Mouse (Mus musculus): ENCODE results near the gene Msmo1. TPM values are rescaled to one million over a fixed set of nuclear protein-coding genes. Genes with fewer than 3 reads are reported as not detected.

Msmo1 gene
- 58.5 and 62.0 TPM in 2 replicates for polyA plus RNA-seq (2015; fragmentation: Nextera tagmentation; extraction: Ambion mirVana)

- peak; percentile 99 for DNase-seq (ENCODE audit: low spot score)
Observed at GRCm38 (mm10) chr8:64733271-64733943, at the start of gene Msmo1. Gene Msmo1 (minus strand): TSS chr8:64733792.

GRCm38 (mm10) chr8:64781947-64782346, 48.4 kb upstream of the Msmo1 start:
- no peak for DNase-seq (ENCODE audit: low spot score)

GRCm38 (mm10) chr8:64777925-64778324, 44.3 kb upstream of the Msmo1 start:
- no peak for DNase-seq (ENCODE audit: low spot score)

GRCm38 (mm10) chr8:64774136-64774535, 40.5 kb upstream of the Msmo1 start:
- no peak for DNase-seq (ENCODE audit: low spot score)

GRCm38 (mm10) chr8:64770814-64771213, 37.2 kb upstream of the Msmo1 start:
- no peak for DNase-seq (ENCODE audit: low spot score)

GRCm38 (mm10) chr8:64769586-64769985, 36.0 kb upstream of the Msmo1 start:
- no peak for DNase-seq (ENCODE audit: low spot score)

GRCm38 (mm10) chr8:64768645-64769044, 35.1 kb upstream of the Msmo1 start:
- DNase-seq (ENCODE audit: low spot score), result no peak

GRCm38 (mm10) chr8:64767047-64767446, 33.5 kb upstream of the Msmo1 start:
- no peak for DNase-seq (ENCODE audit: low spot score)

GRCm38 (mm10) chr8:64764075-64764474, 30.5 kb upstream of the Msmo1 start:
- DNase-seq (ENCODE audit: low spot score), result peak; percentile 24

- no peak for DNase-seq (ENCODE audit: low spot score)
Observed at GRCm38 (mm10) chr8:64762751-64763150, 29.2 kb upstream of the Msmo1 start.

GRCm38 (mm10) chr8:64761430-64761829, 27.8 kb upstream of the Msmo1 start:
- DNase-seq (ENCODE audit: low spot score), result no peak

- no peak for DNase-seq (ENCODE audit: low spot score)
Observed at GRCm38 (mm10) chr8:64757956-64758355, 24.4 kb upstream of the Msmo1 start.

- DNase-seq (ENCODE audit: low spot score), result no peak
Observed at GRCm38 (mm10) chr8:64746215-64747058, 12.8 kb upstream of the Msmo1 start.

- no peak for DNase-seq (ENCODE audit: low spot score)
Observed at GRCm38 (mm10) chr8:64740547-64741211, 7.1 kb upstream of the Msmo1 start.

- DNase-seq (ENCODE audit: low spot score), result no peak
Observed at GRCm38 (mm10) chr8:64738916-64739315, 5.3 kb upstream of the Msmo1 start.

GRCm38 (mm10) chr8:64736767-64737323, 3.3 kb upstream of the Msmo1 start:
- DNase-seq (ENCODE audit: low spot score), result no peak

- DNase-seq (ENCODE audit: low spot score), result no peak
Observed at GRCm38 (mm10) chr8:64735161-64735560, 1.6 kb upstream of the Msmo1 start.

GRCm38 (mm10) chr8:64732596-64732995, 996 bp downstream of the Msmo1 start:
- DNase-seq (ENCODE audit: low spot score), result no peak

- no peak for DNase-seq (ENCODE audit: low spot score)
Observed at GRCm38 (mm10) chr8:64728156-64728555, 5.4 kb downstream of the Msmo1 start.

GRCm38 (mm10) chr8:64726190-64726695, 7.3 kb downstream of the Msmo1 start:
- no peak for DNase-seq (ENCODE audit: low spot score)

GRCm38 (mm10) chr8:64723206-64723605, 10.4 kb downstream of the Msmo1 start:
- DNase-seq (ENCODE audit: low spot score), result peak; percentile 37

All from thymus, postnatal 0 days (tissue).